Comparison of ENCODE assay signal across 8 mouse cellular contexts in the genomic region with DNA sequence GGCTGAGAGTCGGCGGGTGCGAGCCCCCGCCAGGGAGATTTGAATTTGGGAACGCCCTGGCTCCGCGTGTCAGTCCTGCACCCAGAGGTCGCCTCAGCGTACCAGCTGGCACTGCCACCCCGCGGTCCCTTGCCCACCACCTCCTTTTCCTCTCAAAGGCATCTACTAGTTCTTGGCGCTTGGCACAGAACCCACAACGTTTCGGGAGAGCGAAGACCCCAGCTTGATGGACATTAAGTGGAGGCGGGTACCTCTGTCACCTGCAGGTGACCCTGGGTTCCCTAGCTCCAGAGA. TPM values are rescaled to one million over a fixed set of nuclear protein-coding genes. Genes with fewer than 3 reads are reported as not detected.
DNase-seq lines count a peak whose midpoint lies in the region; ATAC-seq and TF ChIP-seq lines count a peak whose summit lies in the region.

No protein-coding gene starts in this region.

- no peaks in the 10 kb centered on the region for H3K9me3 ChIP-seq in embryonic facial prominence, embryonic 11.5 days (replicated peaks; ENCODE audit: control insufficient read depth, low read length)
- H3K9me3 ChIP-seq in hindbrain, embryonic 16.5 days (ENCODE audit: control insufficient read depth, low read length), result no peaks in the 10 kb centered on the region
- no peaks in the 10 kb centered on the region for H3K9me3 ChIP-seq in midbrain, postnatal 0 days (ENCODE audit: low read length)

- no peak for TF ChIP-seq CTCF in layer of hippocampus, adult 2 months (conservative IDR thresholded peaks at IDR 0.05)
- 0 out of 2 replicates have a peak, but pooled peaks have one; percentile 11 for TF ChIP-seq CTCF in midbrain, postnatal 0 days (IDR thresholded peaks at IDR 0.05)

- H3K9ac ChIP-seq in embryonic facial prominence, embryonic 11.5 days (replicated peaks; ENCODE audit: low read length), result peak overlapping the region; percentile 92
- peak overlapping the region; percentile 98 for H3K9ac ChIP-seq in hindbrain, embryonic 16.5 days (ENCODE audit: low read depth, low read length)
- peak overlapping the region; percentile 93 for H3K9ac ChIP-seq in midbrain, postnatal 0 days (replicated peaks; ENCODE audit: low read length, poor library complexity, severe bottlenecking)

- no peak for DNase-seq in layer of hippocampus, adult 2 months (ENCODE audit: low spot score in 2 of 2)
- DNase-seq in layer of hippocampus, adult 9-10 months (ENCODE audit: low spot score), result no peak
- DNase-seq in embryonic facial prominence, embryonic 11.5 days (ENCODE audit: low spot score), result no peak
- no peak for DNase-seq in midbrain, postnatal 0 days (ENCODE audit: low spot score)
- DNase-seq in gastrocnemius, postnatal 10 days, result no peak
- no peak for DNase-seq in gastrocnemius, postnatal 14 days
- DNase-seq in right cerebral cortex, postnatal 4 days, result no peak

- H3K36me3 ChIP-seq in embryonic facial prominence, embryonic 11.5 days (replicated peaks; ENCODE audit: control insufficient read depth, insufficient read depth, low read depth, low read length), result no peaks in the 10 kb centered on the region
- no peaks in the 10 kb centered on the region for H3K36me3 ChIP-seq in hindbrain, embryonic 16.5 days (ENCODE audit: control insufficient read depth, insufficient read depth, low read length)
- H3K36me3 ChIP-seq in midbrain, postnatal 0 days (ENCODE audit: insufficient read depth, low read length), result no peaks in the 10 kb centered on the region

- peaks cover 3% of the 10 kb centered on the region; the same call in 1 of the 2 replicates for H3K4me1 ChIP-seq in embryonic facial prominence, embryonic 11.5 days (ENCODE audit: control insufficient read depth, insufficient read depth, low read length)
- H3K4me1 ChIP-seq in hindbrain, embryonic 16.5 days (ENCODE audit: control insufficient read depth, insufficient read depth, low read depth, low read length), result peaks cover 25% of the 10 kb centered on the region
- H3K4me1 ChIP-seq in midbrain, postnatal 0 days (ENCODE audit: insufficient read depth, low read length), result peaks cover 2% of the 10 kb centered on the region; the same call in 1 of the 2 replicates

- peak overlapping the region; percentile 96 for H3K4me2 ChIP-seq in embryonic facial prominence, embryonic 11.5 days (ENCODE audit: low read depth, low read length)
- H3K4me2 ChIP-seq in hindbrain, embryonic 16.5 days (ENCODE audit: low read length), result peak overlapping the region; percentile 86
- peak overlapping the region; percentile 79 for H3K4me2 ChIP-seq in midbrain, postnatal 0 days (ENCODE audit: low read depth, low read length, poor library complexity, severe bottlenecking)

- WGBS in embryonic facial prominence, embryonic 11.5 days, result 2% methylated on average over 16 of the region's 16 CpGs
- WGBS in hindbrain, embryonic 16.5 days, result 2% methylated on average over 16 of the region's 16 CpGs
- WGBS in midbrain, postnatal 0 days, result 2% methylated on average over 15 of the region's 16 CpGs

- ATAC-seq in embryonic facial prominence, embryonic 11.5 days (replicated peaks; ENCODE audit: insufficient number of reproducible peaks, low FRiP score, low TSS enrichment, low read depth), result no peak
- no peak for ATAC-seq in hindbrain, embryonic 16.5 days
- ATAC-seq in midbrain, postnatal 0 days (ENCODE audit: low FRiP score), result no peak; the same call in 1 of the 2 replicates

- H3K4me3 ChIP-seq in layer of hippocampus, adult 2 months, result peak overlapping the region; percentile 73
- H3K4me3 ChIP-seq in embryonic facial prominence, embryonic 11.5 days (ENCODE audit: low read depth, low read length), result peak overlapping the region; percentile 83
- peak overlapping the region; percentile 83 for H3K4me3 ChIP-seq in hindbrain, embryonic 16.5 days (ENCODE audit: low read length)
- peak overlapping the region; percentile 90 for H3K4me3 ChIP-seq in midbrain, postnatal 0 days (ENCODE audit: low read depth, low read length)

- intact Hi-C loops in gastrocnemius, postnatal 14 days (cut with DNase I; ENCODE audit: low total_unique reads), result no loop called here

- H3K27me3 ChIP-seq in embryonic facial prominence, embryonic 11.5 days (ENCODE audit: control insufficient read depth, insufficient read depth, low read length), result no peaks in the 10 kb centered on the region; the same call in 1 of the 2 replicates
- no peaks in the 10 kb centered on the region for H3K27me3 ChIP-seq in hindbrain, embryonic 16.5 days (replicated peaks; ENCODE audit: control insufficient read depth, insufficient read depth, low read length)
- H3K27me3 ChIP-seq in midbrain, postnatal 0 days (ENCODE audit: insufficient read depth, low read length), result 0 out of 2 replicates have a peak, but pooled peaks cover 2% of the 10 kb centered on the region

- H3K27ac ChIP-seq in layer of hippocampus, adult 2 months, result peak overlapping the region; percentile 97
- 0 out of 2 replicates have a peak overlapping the region, but pooled peaks have one; percentile 70 for H3K27ac ChIP-seq in embryonic facial prominence, embryonic 11.5 days (replicated peaks; ENCODE audit: low read depth, low read length)
- peak overlapping the region; percentile 89 for H3K27ac ChIP-seq in hindbrain, embryonic 16.5 days (ENCODE audit: low read depth, low read length)
- H3K27ac ChIP-seq in midbrain, postnatal 0 days (ENCODE audit: low read depth, low read length), result peak overlapping the region; percentile 86

RNA-seq across cellular contexts. Expression of gene Nin, which starts 1.5 kb away (rescaled TPM):
- total RNA-seq in layer of hippocampus, adult 2 months (2021), result 10 to 100 TPM; 61.9 to 79.5 TPM
- 10.2 and 10.3 TPM in 2 replicates for polyA plus RNA-seq in embryonic facial prominence, embryonic 11.5 days (2014; fragmentation: Nextera tagmentation; extraction: Ambion mirVana)
- polyA plus RNA-seq in hindbrain, embryonic 16.5 days (2015; fragmentation: Nextera tagmentation; extraction: Ambion mirVana), result 9.4 and 10.8 TPM in 2 replicates
- 25.0 and 25.8 TPM in 2 replicates for total RNA-seq in midbrain, postnatal 0 days (2014; rRNA removed)
- 4.9 and 7.9 TPM in 2 replicates for polyA plus RNA-seq in midbrain, postnatal 0 days (2015; fragmentation: Nextera tagmentation; extraction: Ambion mirVana)
- total RNA-seq in gastrocnemius, postnatal 10 days (2021), result 10 to 100 TPM; 30.3 to 33.4 TPM
- total RNA-seq in gastrocnemius, postnatal 14 days (2021), result 10 to 100 TPM; 21.0 to 32.1 TPM

RNA-seq across cellular contexts. Expression of gene Abhd12b, which starts 41.9 kb away (rescaled TPM):
- not detected for total RNA-seq in layer of hippocampus, adult 2 months (2021)
- polyA plus RNA-seq in embryonic facial prominence, embryonic 11.5 days (2014; fragmentation: Nextera tagmentation; extraction: Ambion mirVana), result 0.32 TPM in 1 of 2 replicates, not detected in the other
- 0.18 and 0.27 TPM in 2 replicates for polyA plus RNA-seq in hindbrain, embryonic 16.5 days (2015; fragmentation: Nextera tagmentation; extraction: Ambion mirVana)
- not detected in 2 replicates for total RNA-seq in midbrain, postnatal 0 days (2014; rRNA removed)
- polyA plus RNA-seq in midbrain, postnatal 0 days (2015; fragmentation: Nextera tagmentation; extraction: Ambion mirVana), result 0.15 and 0.19 TPM in 2 replicates
- total RNA-seq in gastrocnemius, postnatal 10 days (2021), result not detected
- not detected for total RNA-seq in gastrocnemius, postnatal 14 days (2021)
